Mouse (Mus musculus) layer of hippocampus, postnatal 25 days (tissue): ENCODE data around the gene Slc7a7. TPM values are rescaled to one million over a fixed set of nuclear protein-coding genes. Genes with fewer than 3 reads are reported as not detected.

Source experiments
- DNase-seq, 2 experiments: peaks; one replicate each; pipeline ENCODE4 v3.0.0; 2022; ENCODE audit warnings: mixed read lengths in 2 of 2, low spot score in 1 of 2; ENCODE audit errors: extremely low spot score in 1 of 2
- total RNA-seq, 2 experiments: library from RNA; stranded (reverse); gene quantifications; 2 replicates each; pipeline ENCODE4 v1.2.3; 2021

The Slc7a7 gene
- total RNA-seq, 2 experiments from 2014 or later: 1.5 to 1.9 TPM

- no peak for DNase-seq
These were observed 3.5 kb downstream of the Slc7a7 start for GRCm38 (mm10) chr14:54413877-54414700.

- peak; percentile 30 to 60 for DNase-seq
These were observed 4.9 kb downstream of the Slc7a7 start for GRCm38 (mm10) chr14:54412629-54413170.

GRCm38 (mm10) chr14:54412000-54412576 lies 5.5 kb downstream of the Slc7a7 start:
- DNase-seq: no peak

DNA sequence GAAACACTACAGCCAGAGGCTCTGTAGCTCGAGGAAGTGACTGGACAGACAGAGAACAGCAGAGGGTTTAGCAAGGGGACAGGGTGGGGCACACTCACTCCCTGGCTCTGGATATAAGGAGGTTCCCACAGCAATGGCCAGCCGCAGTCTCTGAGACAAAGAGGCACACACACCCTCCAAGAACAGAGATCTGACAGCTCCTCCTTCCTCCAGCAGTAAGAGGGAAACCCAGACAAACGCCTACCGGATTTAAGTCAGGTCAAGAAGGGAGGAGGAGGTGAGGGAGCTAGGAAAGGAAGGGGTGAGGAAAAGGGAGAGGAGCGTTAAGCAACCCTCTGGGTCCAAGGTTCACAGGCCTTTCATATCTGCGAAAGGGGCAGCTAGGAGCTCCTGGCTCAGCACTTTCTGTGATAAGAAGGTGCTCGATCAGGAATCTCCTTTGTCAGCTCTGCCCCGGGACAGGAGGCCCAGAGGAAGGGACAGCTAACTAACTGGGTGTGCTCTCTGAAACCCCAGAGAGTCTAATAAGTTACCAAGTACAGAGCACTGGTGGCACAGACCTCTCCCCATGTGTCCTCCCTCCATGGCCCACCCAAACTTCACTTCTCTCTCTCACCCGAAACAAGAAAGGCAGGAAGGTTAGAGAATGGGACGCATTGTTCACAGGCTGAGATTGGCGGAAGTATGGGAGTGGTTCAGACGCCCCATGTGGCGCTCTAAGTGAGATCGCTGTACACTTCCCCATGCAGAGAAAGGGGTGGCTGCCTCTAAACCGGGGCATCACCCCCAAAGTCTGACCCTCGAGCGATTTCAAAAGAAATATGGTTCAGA lies 7.4 kb downstream of the Slc7a7 start:
- DNase-seq: no peak

- no peak for DNase-seq
These were observed 8.4 kb downstream of the Slc7a7 start for GRCm38 (mm10) chr14:54409057-54409645.

- no peak for DNase-seq
These were observed 9.1 kb downstream of the Slc7a7 start for GRCm38 (mm10) chr14:54408336-54409056.

- no peak for DNase-seq
These were observed 15.9 kb downstream of the Slc7a7 start for GRCm38 (mm10) chr14:54401723-54402122.

DNA sequence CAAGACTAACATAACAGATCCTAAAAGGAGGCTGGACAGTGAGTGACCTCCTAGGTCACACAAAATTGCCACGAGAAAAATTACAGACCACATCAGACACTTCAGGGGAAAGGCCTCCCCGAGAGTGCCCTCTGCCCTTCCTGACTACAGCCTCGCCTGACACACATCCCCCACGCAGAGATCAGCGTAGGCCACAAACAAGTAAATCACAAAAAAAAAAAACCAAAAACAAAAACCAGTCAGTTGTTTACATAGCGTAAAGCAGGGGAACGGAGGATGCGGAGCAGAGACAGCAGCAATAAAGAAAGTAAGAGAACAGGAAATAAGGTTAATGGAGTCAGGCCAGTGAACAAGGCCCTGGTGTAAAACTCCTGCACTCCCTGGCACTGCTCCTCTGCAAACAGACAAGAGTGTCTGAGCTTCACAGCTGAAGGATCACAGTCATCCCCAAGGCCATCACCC lies 18.6 kb downstream of the Slc7a7 start:
- DNase-seq: no peak

DNA sequence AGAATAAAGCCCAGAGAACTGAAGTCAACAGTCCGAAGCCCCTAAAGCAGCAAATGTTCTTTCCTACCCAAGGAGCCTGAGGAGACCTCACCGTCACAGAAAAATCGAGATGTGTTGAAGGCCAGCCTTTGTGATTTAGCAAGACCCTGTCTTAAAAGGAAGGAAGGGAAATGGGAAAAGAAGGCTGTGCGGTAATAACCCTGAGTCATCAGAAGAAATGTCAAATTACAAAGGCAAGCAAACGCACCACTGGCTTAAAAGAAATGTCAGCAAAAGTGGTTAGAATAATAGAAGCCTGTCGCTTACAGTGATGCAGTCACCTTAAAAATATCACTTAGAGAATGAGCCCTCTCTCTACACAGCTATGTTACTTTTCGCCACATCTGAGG lies 19.1 kb downstream of the Slc7a7 start:
- DNase-seq: no peak

- DNase-seq: no peak
These were observed 19.6 kb downstream of the Slc7a7 start for GRCm38 (mm10) chr14:54397872-54398527.

- no peak for DNase-seq
These were observed 20.9 kb downstream of the Slc7a7 start for GRCm38 (mm10) chr14:54396685-54397084.

- DNase-seq: no peak
These were observed 23.3 kb downstream of the Slc7a7 start for GRCm38 (mm10) chr14:54394309-54394708.

GRCm38 (mm10) chr14:54393794-54394193 lies 23.8 kb downstream of the Slc7a7 start:
- no peak for DNase-seq

DNA sequence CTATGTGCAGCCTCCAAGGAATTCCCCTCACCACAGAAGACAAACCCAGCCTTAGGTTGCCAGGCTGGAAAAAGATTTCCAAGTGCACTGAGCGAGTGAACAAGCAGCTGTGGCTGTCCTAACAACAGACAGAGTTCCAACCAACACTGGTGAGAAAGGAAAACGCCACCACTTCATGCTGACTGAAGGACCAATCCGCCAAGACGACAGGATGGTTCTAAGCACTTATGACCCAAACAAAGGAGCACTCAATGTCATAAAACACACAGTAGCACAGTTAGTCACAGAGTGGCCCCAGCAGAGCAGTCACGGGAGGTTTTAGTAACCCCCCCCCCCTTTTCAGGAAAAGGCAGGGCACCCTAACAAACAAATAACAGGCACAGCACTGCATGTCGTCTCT lies 26.7 kb downstream of the Slc7a7 start:
- DNase-seq: no peak

GRCm38 (mm10) chr14:54387546-54387945 lies 30.0 kb downstream of the Slc7a7 start:
- DNase-seq: no peak

DNA sequence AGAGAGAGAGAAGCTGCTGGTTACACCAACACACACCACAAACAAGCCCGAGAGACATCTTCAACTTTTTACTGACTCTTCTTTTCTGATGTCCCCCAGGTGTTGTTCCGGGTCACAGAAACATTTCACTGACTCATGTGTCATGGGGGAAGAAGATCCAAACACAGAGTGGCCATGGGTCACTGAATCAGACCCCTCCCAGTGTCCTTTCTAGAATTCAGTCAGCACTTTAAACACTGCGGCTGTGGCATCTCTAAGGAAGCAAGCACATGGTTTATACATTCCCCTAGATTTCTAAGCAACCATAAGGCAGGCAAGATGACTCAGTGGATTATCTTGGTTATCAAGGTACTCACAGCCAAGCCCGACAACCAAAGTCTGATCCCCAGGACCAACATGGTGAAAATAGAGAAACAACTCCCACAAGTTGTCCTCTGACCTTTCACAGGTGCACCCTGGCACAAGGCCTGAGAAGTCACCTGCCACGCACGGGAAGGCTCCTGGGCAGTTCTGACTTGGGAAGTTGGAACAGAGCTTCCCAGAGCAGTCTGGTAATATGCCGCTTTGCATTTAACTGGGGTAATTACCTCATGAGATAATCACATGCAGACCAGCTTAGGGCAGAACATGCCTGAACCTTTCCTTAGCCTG lies 31.5 kb downstream of the Slc7a7 start:
- no peak for DNase-seq

- no peak for DNase-seq
These were observed 33.2 kb downstream of the Slc7a7 start for GRCm38 (mm10) chr14:54384396-54384795.

DNA sequence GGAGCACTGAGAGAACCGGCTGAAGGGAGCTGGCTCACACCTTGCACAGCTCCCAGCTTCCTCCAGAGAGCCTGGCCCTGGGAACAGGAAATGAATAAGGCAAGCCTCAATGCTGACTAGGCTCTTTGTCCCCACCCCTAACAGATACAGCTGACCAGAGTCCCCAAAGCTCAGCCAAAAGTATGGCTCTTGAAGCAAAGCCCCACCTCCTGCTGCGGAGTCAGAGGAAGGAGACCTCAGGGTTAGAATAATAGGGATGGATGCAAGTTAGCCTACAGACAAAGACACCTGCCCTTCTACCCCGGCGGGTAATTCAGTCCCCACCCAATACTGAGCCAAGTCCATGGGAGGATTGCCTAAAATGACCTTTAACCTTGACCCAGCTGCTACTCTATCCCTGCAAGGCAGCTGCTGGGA lies 34.2 kb downstream of the Slc7a7 start:
- DNase-seq: no peak

DNA sequence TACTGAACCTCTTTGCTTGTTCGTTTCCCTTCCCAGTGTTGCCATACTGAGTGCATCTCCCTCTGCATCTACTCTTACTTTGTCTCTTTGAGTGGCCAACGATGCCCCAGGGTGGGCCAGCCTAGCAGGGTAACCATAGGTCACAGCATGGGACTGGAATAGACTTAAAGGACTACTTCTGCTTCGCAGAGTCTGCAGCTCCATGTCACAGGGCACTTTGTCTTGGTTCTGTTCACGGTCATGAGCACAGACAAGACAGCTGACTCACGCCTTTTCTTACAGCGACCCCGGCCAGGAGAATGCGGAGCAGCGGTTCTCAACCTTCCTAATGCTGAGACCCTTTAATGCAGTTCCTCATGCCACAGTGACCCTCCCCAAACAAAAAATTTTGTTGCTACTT lies 34.9 kb downstream of the Slc7a7 start:
- no peak for DNase-seq
